Mouse (Mus musculus): ENCODE results near the gene Kcnj6. TPM values are rescaled to one million over a fixed set of nuclear protein-coding genes. Genes with fewer than 3 reads are reported as not detected.

Gene Kcnj6
- total RNA-seq, 1 experiment = not detected

- H3K27ac ChIP-seq (ENCODE audit: insufficient read depth, low read depth, low read length, poor library complexity, severe bottlenecking) = no peak overlapping the region
- no peaks in the 10 kb centered on the region for H3K4me1 ChIP-seq (ENCODE audit: control insufficient read depth in 2 of 2, insufficient read depth in 2 of 2, low read length in 2 of 2, poor library complexity in 1 of 2)
- H3K4me3 ChIP-seq (ENCODE audit: insufficient read depth in 1 of 2, low read depth in 1 of 2, low read length in 2 of 2, poor library complexity in 1 of 2, severe bottlenecking in 1 of 2) = no peak overlapping the region
- no peaks in the 10 kb centered on the region for H3K36me3 ChIP-seq (ENCODE audit: control insufficient read depth, insufficient read depth, low read length, poor library complexity, severe bottlenecking)
- no peaks in the 10 kb centered on the region for H3K9me3 ChIP-seq (ENCODE audit: control insufficient read depth, insufficient read depth, low read depth, low read length)
- TF ChIP-seq MAFK (IDR thresholded peaks at IDR 0.05; ENCODE audit: insufficient read depth, low read depth, low read length) = no peak
- TF ChIP-seq ZNF384 (IDR thresholded peaks at IDR 0.05; ENCODE audit: low read depth, low read length) = no peak
- TF ChIP-seq ZC3H11A (IDR thresholded peaks at IDR 0.05; ENCODE audit: borderline replicate concordance, low read depth, low read length) = no peak
- H3K9ac ChIP-seq (ENCODE audit: insufficient read depth, low read depth, low read length, poor library complexity, severe bottlenecking) = no peak overlapping the region
- in situ Hi-C loops (cut with MboI; ENCODE audit: low sequenced_read_pairs in 2 of 2, unreplicated experiment in 2 of 2) = no loop called here
- no peak for DNase-seq (ENCODE audit: low read depth, low spot score)
These were observed 229.9 kb downstream of the Kcnj6 start for GRCm38 (mm10) chr16:94767606-94768005.

GRCm38 (mm10) chr16:94765129-94765528, 232.4 kb downstream of the Kcnj6 start:
- H3K4me3 ChIP-seq (ENCODE audit: insufficient read depth in 1 of 2, low read depth in 1 of 2, low read length in 2 of 2, poor library complexity in 1 of 2, severe bottlenecking in 1 of 2) = no peak overlapping the region
- H3K4me1 ChIP-seq (ENCODE audit: control insufficient read depth in 2 of 2, insufficient read depth in 2 of 2, low read length in 2 of 2, poor library complexity in 1 of 2) = peaks cover under 1 to 7% of the 10 kb centered on the region in 2 experiments; a peak in 3 of 4 replicates
- TF ChIP-seq ZNF384 (IDR thresholded peaks at IDR 0.05; ENCODE audit: low read depth, low read length) (no peak), CHD2 (IDR thresholded peaks at IDR 0.05; ENCODE audit: low read depth, low read length) (no peak), MAFK (IDR thresholded peaks at IDR 0.05; ENCODE audit: insufficient read depth, low read depth, low read length) (no peak), ZC3H11A (IDR thresholded peaks at IDR 0.05; ENCODE audit: borderline replicate concordance, low read depth, low read length) (no peak), HCFC1 (IDR thresholded peaks at IDR 0.05; ENCODE audit: borderline replicate concordance, insufficient read depth, low read length) (no peak)
- H3K9me3 ChIP-seq (ENCODE audit: control insufficient read depth, insufficient read depth, low read depth, low read length) = no peaks in the 10 kb centered on the region
- no peaks in the 10 kb centered on the region for H3K36me3 ChIP-seq (ENCODE audit: control insufficient read depth, insufficient read depth, low read length, poor library complexity, severe bottlenecking)
- no peak overlapping the region for H3K27ac ChIP-seq (ENCODE audit: insufficient read depth, low read depth, low read length, poor library complexity, severe bottlenecking)
- in situ Hi-C loops (cut with MboI; ENCODE audit: low sequenced_read_pairs in 2 of 2, unreplicated experiment in 2 of 2) = no loop called here
- H3K9ac ChIP-seq (ENCODE audit: insufficient read depth, low read depth, low read length, poor library complexity, severe bottlenecking) = no peak overlapping the region
- DNase-seq (ENCODE audit: low read depth, low spot score) = no peak

GRCm38 (mm10) chr16:94760732-94761131, 236.8 kb downstream of the Kcnj6 start:
- TF ChIP-seq HCFC1 (IDR thresholded peaks at IDR 0.05; ENCODE audit: borderline replicate concordance, insufficient read depth, low read length) = no peak
- TF ChIP-seq ZNF384 (IDR thresholded peaks at IDR 0.05; ENCODE audit: low read depth, low read length) = no peak
- TF ChIP-seq CHD2 (IDR thresholded peaks at IDR 0.05; ENCODE audit: low read depth, low read length) = no peak
- TF ChIP-seq MAFK (IDR thresholded peaks at IDR 0.05; ENCODE audit: insufficient read depth, low read depth, low read length) = no peak
- no peak for TF ChIP-seq ZC3H11A (IDR thresholded peaks at IDR 0.05; ENCODE audit: borderline replicate concordance, low read depth, low read length)
- Histone ChIP-seq H3K36me3 (ENCODE audit: control insufficient read depth, insufficient read depth, low read length, poor library complexity, severe bottlenecking) (no peaks in the 10 kb centered on the region), H3K9me3 (ENCODE audit: control insufficient read depth, insufficient read depth, low read depth, low read length) (no peaks in the 10 kb centered on the region), H3K9ac (ENCODE audit: insufficient read depth, low read depth, low read length, poor library complexity, severe bottlenecking) (no peak overlapping the region), H3K4me3 (ENCODE audit: insufficient read depth in 1 of 2, low read depth in 1 of 2, low read length in 2 of 2, poor library complexity in 1 of 2, severe bottlenecking in 1 of 2) (peak overlapping the region in 1 of 2 experiments; percentile 35; a peak in 2 of 4 replicates), H3K27ac (ENCODE audit: insufficient read depth, low read depth, low read length, poor library complexity, severe bottlenecking) (no peak overlapping the region), H3K4me1 (ENCODE audit: control insufficient read depth in 2 of 2, insufficient read depth in 2 of 2, low read length in 2 of 2, poor library complexity in 1 of 2) (peaks cover 3 to 17% of the 10 kb centered on the region in 2 experiments; a peak in 3 of 4 replicates)
- peak; percentile 83 for DNase-seq (ENCODE audit: low read depth, low spot score)
- in situ Hi-C loops (cut with MboI; ENCODE audit: low sequenced_read_pairs in 2 of 2, unreplicated experiment in 2 of 2) = no loop called here

GRCm38 (mm10) chr16:94759761-94760160, 237.7 kb downstream of the Kcnj6 start:
- TF ChIP-seq ZNF384 (IDR thresholded peaks at IDR 0.05; ENCODE audit: low read depth, low read length) (no peak), ZC3H11A (IDR thresholded peaks at IDR 0.05; ENCODE audit: borderline replicate concordance, low read depth, low read length) (no peak), CHD2 (IDR thresholded peaks at IDR 0.05; ENCODE audit: low read depth, low read length) (no peak), MAFK (IDR thresholded peaks at IDR 0.05; ENCODE audit: insufficient read depth, low read depth, low read length) (no peak), HCFC1 (IDR thresholded peaks at IDR 0.05; ENCODE audit: borderline replicate concordance, insufficient read depth, low read length) (no peak)
- Histone ChIP-seq H3K9ac (ENCODE audit: insufficient read depth, low read depth, low read length, poor library complexity, severe bottlenecking) (no peak overlapping the region), H3K4me3 (ENCODE audit: insufficient read depth in 1 of 2, low read depth in 1 of 2, low read length in 2 of 2, poor library complexity in 1 of 2, severe bottlenecking in 1 of 2) (no peak overlapping the region), H3K9me3 (ENCODE audit: control insufficient read depth, insufficient read depth, low read depth, low read length) (no peaks in the 10 kb centered on the region), H3K27ac (ENCODE audit: insufficient read depth, low read depth, low read length, poor library complexity, severe bottlenecking) (no peak overlapping the region), H3K36me3 (ENCODE audit: control insufficient read depth, insufficient read depth, low read length, poor library complexity, severe bottlenecking) (no peaks in the 10 kb centered on the region), H3K4me1 (ENCODE audit: control insufficient read depth in 2 of 2, insufficient read depth in 2 of 2, low read length in 2 of 2, poor library complexity in 1 of 2) (peaks cover 3 to 17% of the 10 kb centered on the region in 2 experiments; a peak in 3 of 4 replicates)
- in situ Hi-C loops (cut with MboI; ENCODE audit: low sequenced_read_pairs in 2 of 2, unreplicated experiment in 2 of 2) = no loop called here
- DNase-seq (ENCODE audit: low read depth, low spot score) = no peak

- no peak overlapping the region for H3K9ac ChIP-seq (ENCODE audit: insufficient read depth, low read depth, low read length, poor library complexity, severe bottlenecking)
- no peak overlapping the region for H3K27ac ChIP-seq (ENCODE audit: insufficient read depth, low read depth, low read length, poor library complexity, severe bottlenecking)
- TF ChIP-seq MAFK (IDR thresholded peaks at IDR 0.05; ENCODE audit: insufficient read depth, low read depth, low read length) (no peak), HCFC1 (IDR thresholded peaks at IDR 0.05; ENCODE audit: borderline replicate concordance, insufficient read depth, low read length) (no peak), ZC3H11A (IDR thresholded peaks at IDR 0.05; ENCODE audit: borderline replicate concordance, low read depth, low read length) (no peak), ZNF384 (IDR thresholded peaks at IDR 0.05; ENCODE audit: low read depth, low read length) (no peak), CHD2 (IDR thresholded peaks at IDR 0.05; ENCODE audit: low read depth, low read length) (no peak)
- H3K36me3 ChIP-seq (ENCODE audit: control insufficient read depth, insufficient read depth, low read length, poor library complexity, severe bottlenecking) = no peaks in the 10 kb centered on the region
- peaks cover 3 to 17% of the 10 kb centered on the region in 2 experiments; a peak in 3 of 4 replicates for H3K4me1 ChIP-seq (ENCODE audit: control insufficient read depth in 2 of 2, insufficient read depth in 2 of 2, low read length in 2 of 2, poor library complexity in 1 of 2)
- no peak for DNase-seq (ENCODE audit: low read depth, low spot score)
- in situ Hi-C loops (cut with MboI; ENCODE audit: low sequenced_read_pairs in 2 of 2, unreplicated experiment in 2 of 2) = no loop called here
- H3K4me3 ChIP-seq (ENCODE audit: insufficient read depth in 1 of 2, low read depth in 1 of 2, low read length in 2 of 2, poor library complexity in 1 of 2, severe bottlenecking in 1 of 2) = no peak overlapping the region
- no peaks in the 10 kb centered on the region for H3K9me3 ChIP-seq (ENCODE audit: control insufficient read depth, insufficient read depth, low read depth, low read length)
These were observed 238.9 kb downstream of the Kcnj6 start for GRCm38 (mm10) chr16:94758606-94759005.

All from ES-E14 (cell line).